9 mouse cellular contexts compared by ENCODE assay signal in the genomic region with DNA sequence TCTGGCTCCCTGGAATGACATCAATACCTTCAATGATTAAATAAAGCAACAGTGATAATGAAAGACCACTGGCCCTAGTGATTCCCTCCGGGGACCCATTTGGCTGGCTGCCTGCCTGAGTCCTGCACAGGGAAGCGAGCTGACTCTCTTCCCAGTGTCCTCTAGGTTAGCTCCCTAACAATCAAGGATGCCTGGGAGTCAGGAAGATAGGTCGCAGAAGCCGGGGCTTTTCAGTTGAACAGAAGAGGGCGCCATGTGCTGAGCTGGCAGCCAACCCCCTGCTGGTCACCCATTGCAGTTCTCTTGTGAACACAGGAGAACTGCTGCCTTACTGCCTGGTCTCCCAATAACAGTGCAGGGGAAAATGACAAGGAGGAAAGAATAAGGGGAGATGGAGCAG.
A peak's percentile ranks its signal among the peaks of the same experiment; 100 is the strongest.
DNase-seq lines count a peak whose midpoint lies in the region; ATAC-seq and TF ChIP-seq lines count a peak whose summit lies in the region.
"Had no signal": no experiment of that assay in that cellular context is flagged by ENCODE, and none has a peak within 500 bp of the region (broad histone marks: within the 10 kb centered on the region; RNA-seq: fewer than 3 reads in every experiment).

No protein-coding gene starts in this region.

- H3K27ac ChIP-seq in forebrain, embryonic 10.5 days: no peak overlapping the region
- no peak overlapping the region for H3K27ac ChIP-seq in forebrain, embryonic 15.5 days (replicated peaks)
- H3K27ac ChIP-seq in stomach, postnatal 0 days (replicated peaks): no peak overlapping the region
- H3K27ac ChIP-seq: hindbrain, embryonic 15.5 days had no signal

- no peaks in the 10 kb centered on the region for H3K27me3 ChIP-seq in forebrain, embryonic 10.5 days (ENCODE audit: poor library complexity, severe bottlenecking)
- H3K27me3 ChIP-seq in forebrain, embryonic 15.5 days: no peaks in the 10 kb centered on the region
- no peaks in the 10 kb centered on the region for H3K27me3 ChIP-seq in stomach, postnatal 0 days (ENCODE audit: control insufficient read depth, insufficient read depth, low read length)
- H3K27me3 ChIP-seq: hindbrain, embryonic 15.5 days had no signal

- H3K36me3 ChIP-seq in forebrain, embryonic 10.5 days (replicated peaks): no peaks in the 10 kb centered on the region
- no peaks in the 10 kb centered on the region for H3K36me3 ChIP-seq in forebrain, embryonic 15.5 days
- H3K36me3 ChIP-seq in stomach, postnatal 0 days (ENCODE audit: control insufficient read depth, insufficient read depth, low read length): no peaks in the 10 kb centered on the region
- H3K36me3 ChIP-seq: hindbrain, embryonic 15.5 days had no signal

- no peak overlapping the region for H3K4me2 ChIP-seq in forebrain, embryonic 15.5 days (replicated peaks)
- no peak overlapping the region for H3K4me2 ChIP-seq in stomach, postnatal 0 days (replicated peaks; ENCODE audit: low read depth)
- H3K4me2 ChIP-seq: hindbrain, embryonic 15.5 days had no signal

- peak; percentile 88 for TF ChIP-seq CTCF in stomach, postnatal 0 days (IDR thresholded peaks at IDR 0.05; ENCODE audit: low read depth)

- no peaks in the 10 kb centered on the region for H3K9me3 ChIP-seq in forebrain, embryonic 10.5 days
- no peaks in the 10 kb centered on the region for H3K9me3 ChIP-seq in forebrain, embryonic 15.5 days
- H3K9me3 ChIP-seq in stomach, postnatal 0 days (ENCODE audit: control insufficient read depth, low read length): no peaks in the 10 kb centered on the region
- H3K9me3 ChIP-seq: hindbrain, embryonic 15.5 days had no signal

- no peak overlapping the region for H3K9ac ChIP-seq in forebrain, embryonic 15.5 days (replicated peaks)
- H3K9ac ChIP-seq in stomach, postnatal 0 days (ENCODE audit: low read length): no peak overlapping the region
- H3K9ac ChIP-seq: hindbrain, embryonic 15.5 days had no signal

- intact Hi-C loops in heart, postnatal 36 days (cut with DNase I): loop anchor here (2.0 to 5.0 kb wide), 4 partner anchors 18 to 244 kb away; a partner anchor contains a TSS

- peak; percentile 43 for DNase-seq in forebrain, embryonic 10.5 days (ENCODE audit: extremely low spot score, low spot score)
- DNase-seq in adrenal gland, adult 18-20 months (ENCODE audit: low spot score in 2 of 2): peak; percentile 63 to 66
- peak; percentile 73 for DNase-seq in embryo, embryonic 10.5 days (ENCODE audit: low spot score)
- DNase-seq in heart, postnatal 36 days: peak; percentile 65
- peak; percentile 51 for DNase-seq in layer of hippocampus, adult 9-11 months
- peak; percentile 84 for DNase-seq in lung, postnatal 36 days
- peak; percentile 73 for DNase-seq in stomach, postnatal 0 days (ENCODE audit: low spot score)

- WGBS in forebrain, embryonic 10.5 days: 19% methylated on average over 5 of the region's 5 CpGs
- 13% methylated on average over 5 of the region's 5 CpGs for WGBS in forebrain, embryonic 15.5 days
- 21% methylated on average over 5 of the region's 5 CpGs for WGBS in stomach, postnatal 0 days

- ATAC-seq in forebrain, embryonic 15.5 days (replicated peaks): no peak
- ATAC-seq in stomach, postnatal 0 days (ENCODE audit: low FRiP score, low TSS enrichment): 0 out of 2 replicates have a peak, but pooled peaks have one; percentile 21

- no peak overlapping the region for H3K4me3 ChIP-seq in forebrain, embryonic 10.5 days
- no peak overlapping the region for H3K4me3 ChIP-seq in forebrain, embryonic 15.5 days
- H3K4me3 ChIP-seq in stomach, postnatal 0 days (ENCODE audit: low read depth, low read length): no peak overlapping the region
- H3K4me3 ChIP-seq: hindbrain, embryonic 15.5 days had no signal

- H3K4me1 ChIP-seq in forebrain, embryonic 10.5 days: peaks cover 38% of the 10 kb centered on the region
- H3K4me1 ChIP-seq in forebrain, embryonic 15.5 days: peaks cover 26% of the 10 kb centered on the region
- no peaks in the 10 kb centered on the region for H3K4me1 ChIP-seq in stomach, postnatal 0 days (replicated peaks; ENCODE audit: control insufficient read depth, insufficient read depth)

- TF ChIP-seq EP300 in stomach, postnatal 0 days (optimal IDR thresholded peaks at IDR 0.05): no peak
